Mouse (Mus musculus): ENCODE data around the gene Bcor. TPM values are rescaled to one million over a fixed set of nuclear protein-coding genes. Genes with fewer than 3 reads are reported as not detected.

Bcor gene
- polyA plus RNA-seq, 1 experiment from 2014 or later: 27.7 TPM

DNA sequence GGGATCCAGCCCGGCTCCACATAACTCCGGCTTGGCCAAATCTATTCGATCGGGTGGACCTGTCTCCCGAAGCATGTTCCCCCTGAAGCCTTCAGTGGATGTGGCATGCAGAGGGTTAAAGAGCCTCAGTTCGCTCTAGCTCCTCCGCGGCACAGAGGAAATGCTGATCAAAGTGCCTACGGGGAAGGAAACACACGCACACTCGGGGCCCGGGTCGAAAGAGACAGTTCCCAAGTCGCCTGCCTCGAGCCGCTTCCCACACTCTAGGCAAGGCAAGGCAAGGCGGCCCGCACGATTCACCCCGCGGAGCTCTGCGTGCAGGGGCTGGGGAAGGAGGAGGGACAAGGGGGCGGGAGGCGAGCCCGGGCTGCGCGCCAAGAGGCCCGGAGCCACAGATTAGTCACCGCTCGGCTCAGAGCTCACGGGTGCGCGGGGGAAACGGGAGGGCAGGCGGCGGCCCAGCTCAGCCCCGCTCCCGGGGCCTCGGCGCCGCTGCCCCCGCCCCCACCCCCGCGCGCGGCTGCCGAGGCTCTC lies 69.2 kb downstream of the Bcor start:
- Histone ChIP-seq H3K27ac (ENCODE audit: low read depth, low read length) (peak overlapping the region; percentile 86), H3K4me2 (peak overlapping the region; percentile 88), H3K27me3 (ENCODE audit: control insufficient read depth, insufficient read depth, low read length) (peaks cover 53% of the 10 kb centered on the region), H3K36me3 (ENCODE audit: control insufficient read depth, insufficient read depth, low read length) (no peaks in the 10 kb centered on the region), H3K9me3 (ENCODE audit: control insufficient read depth, low read length) (no peaks in the 10 kb centered on the region), H3K4me3 (ENCODE audit: low read depth, low read length) (peak overlapping the region; percentile 44), H3K4me1 (ENCODE audit: control insufficient read depth, insufficient read depth, low read length) (peaks cover 30% of the 10 kb centered on the region), H3K9ac (ENCODE audit: low read length) (peak overlapping the region; percentile 76)
- peak; percentile 39 for ATAC-seq (ENCODE audit: low FRiP score)
- DNase-seq (ENCODE audit: low spot score, missing footprints): peak; percentile 95
- WGBS: 3% methylated on average over 25 of the region's 47 CpGs

DNA sequence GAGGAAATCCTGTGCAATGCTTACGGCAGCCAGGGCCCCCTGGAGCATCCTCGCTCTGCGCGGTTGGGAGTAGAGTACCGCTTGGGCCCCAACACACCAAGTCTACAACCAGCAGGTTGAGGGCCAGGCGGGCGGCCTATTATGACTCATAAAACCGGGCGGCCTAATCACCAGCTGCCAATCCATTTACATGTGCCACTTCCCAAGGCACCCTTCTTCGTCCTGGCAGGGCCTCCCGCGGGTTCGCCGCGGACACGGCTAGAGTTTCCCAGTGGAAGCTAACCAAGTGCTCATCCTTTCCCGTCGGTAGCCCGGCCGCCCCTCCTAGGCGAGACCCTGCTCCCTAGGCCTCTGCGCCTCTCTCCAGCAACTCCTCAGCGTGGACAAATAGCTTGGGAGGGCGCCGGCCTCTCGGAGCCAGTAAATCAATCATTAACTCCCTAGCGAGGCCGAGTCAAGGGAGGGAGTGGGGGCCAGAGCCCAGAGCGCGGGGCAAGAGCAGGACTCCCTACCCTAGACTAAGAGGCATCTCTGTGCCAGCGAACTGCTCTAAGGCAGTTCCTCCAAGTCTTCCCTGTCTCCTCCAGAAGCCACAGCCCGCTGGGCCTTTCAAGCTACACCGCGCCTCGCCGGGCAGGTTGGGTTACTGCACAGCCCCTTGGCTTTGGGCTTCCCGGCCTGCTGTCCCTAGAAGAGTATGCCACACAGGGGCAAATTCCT lies 69.8 kb downstream of the Bcor start:
- Histone ChIP-seq H3K9me3 (ENCODE audit: control insufficient read depth, low read length) (no peaks in the 10 kb centered on the region), H3K4me1 (ENCODE audit: control insufficient read depth, insufficient read depth, low read length) (peaks cover 36% of the 10 kb centered on the region), H3K27me3 (ENCODE audit: control insufficient read depth, insufficient read depth, low read length) (peaks cover 59% of the 10 kb centered on the region), H3K36me3 (ENCODE audit: control insufficient read depth, insufficient read depth, low read length) (no peaks in the 10 kb centered on the region), H3K27ac (ENCODE audit: low read depth, low read length) (peak overlapping the region; percentile 86), H3K4me2 (peak overlapping the region; percentile 88), H3K9ac (ENCODE audit: low read length) (peak overlapping the region; percentile 76; the same call in 1 of the 2 replicates), H3K4me3 (ENCODE audit: low read depth, low read length) (peak overlapping the region; percentile 44; the same call in 1 of the 2 replicates)
- DNase-seq (ENCODE audit: low spot score, missing footprints) (peak; percentile 93), ATAC-seq (ENCODE audit: low FRiP score) (no peak)
- WGBS: 5% methylated on average over 37 of the region's 37 CpGs

DNA sequence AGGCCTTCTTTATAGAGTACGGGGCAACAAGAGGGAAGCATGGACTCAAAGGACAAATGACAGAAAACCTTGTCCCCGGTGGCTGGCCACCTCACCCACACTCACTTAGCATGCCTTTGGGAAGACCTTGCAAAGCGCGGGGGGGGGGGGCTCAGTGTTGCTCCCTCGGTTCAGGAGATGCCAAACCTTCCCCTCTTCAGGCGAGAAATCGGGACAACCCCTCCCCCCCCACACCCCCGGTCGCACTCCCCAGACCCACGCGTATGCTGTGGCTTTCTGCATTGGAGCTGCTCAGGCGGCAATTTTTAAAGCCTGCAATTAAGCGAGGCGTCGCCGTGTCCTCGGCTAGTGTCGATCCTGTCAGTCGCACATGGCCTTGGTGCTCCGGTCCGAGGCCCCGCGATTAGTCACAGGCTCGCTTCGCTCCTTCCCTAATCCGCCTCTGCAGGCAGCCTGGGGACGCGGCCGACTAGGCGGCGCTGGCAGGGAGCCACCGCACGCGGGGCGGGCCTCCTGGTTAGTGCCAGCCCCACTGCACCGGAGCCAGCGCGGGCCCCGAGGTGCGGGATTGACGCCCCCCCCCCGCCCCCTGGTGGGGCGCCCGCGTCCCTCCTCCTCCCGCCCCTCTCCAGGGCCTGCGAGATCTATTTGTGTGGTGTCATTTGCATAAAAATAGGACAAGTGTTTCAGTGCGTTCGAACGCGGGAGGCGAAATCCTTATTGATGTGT lies 70.6 kb downstream of the Bcor start:
- peaks cover 38% of the 10 kb centered on the region for H3K4me1 ChIP-seq (ENCODE audit: control insufficient read depth, insufficient read depth, low read length)
- 5% methylated on average over 47 of the region's 52 CpGs for WGBS
- peak overlapping the region; percentile 71 for H3K9ac ChIP-seq (ENCODE audit: low read length)
- no peak overlapping the region for H3K4me3 ChIP-seq (ENCODE audit: low read depth, low read length)
- H3K36me3 ChIP-seq (ENCODE audit: control insufficient read depth, insufficient read depth, low read length): no peaks in the 10 kb centered on the region
- H3K9me3 ChIP-seq (ENCODE audit: control insufficient read depth, low read length): no peaks in the 10 kb centered on the region
- H3K27ac ChIP-seq (ENCODE audit: low read depth, low read length): peak overlapping the region; percentile 86
- peak; percentile 57 for ATAC-seq (ENCODE audit: low FRiP score)
- H3K27me3 ChIP-seq (ENCODE audit: control insufficient read depth, insufficient read depth, low read length): peaks cover 67% of the 10 kb centered on the region
- peak overlapping the region; percentile 88 for H3K4me2 ChIP-seq
- DNase-seq (ENCODE audit: low spot score, missing footprints): peak; percentile 89

DNA sequence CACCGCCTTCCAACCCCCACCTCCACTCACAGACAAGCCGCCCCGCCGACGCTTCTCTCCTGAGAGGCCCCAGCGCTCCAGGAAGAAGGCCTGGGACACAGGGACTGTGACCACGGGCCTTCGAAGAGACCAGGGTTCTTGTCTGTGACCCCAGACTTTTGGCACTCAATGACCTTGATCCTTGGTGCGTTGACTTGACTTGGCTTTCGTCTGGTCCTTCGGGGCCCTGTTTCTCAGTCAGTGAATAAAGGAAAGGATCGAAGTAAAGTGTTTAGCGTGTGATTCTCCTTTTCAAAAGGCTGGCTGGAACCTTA lies 71.2 kb downstream of the Bcor start:
- 2% methylated on average over 13 of the region's 13 CpGs for WGBS
- Histone ChIP-seq H3K27ac (ENCODE audit: low read depth, low read length) (peak overlapping the region; percentile 86), H3K4me2 (peak overlapping the region; percentile 88), H3K9ac (ENCODE audit: low read length) (peak overlapping the region; percentile 71), H3K4me1 (ENCODE audit: control insufficient read depth, insufficient read depth, low read length) (peaks cover 39% of the 10 kb centered on the region), H3K27me3 (ENCODE audit: control insufficient read depth, insufficient read depth, low read length) (peaks cover 71% of the 10 kb centered on the region), H3K4me3 (ENCODE audit: low read depth, low read length) (peak overlapping the region; percentile 37), H3K36me3 (ENCODE audit: control insufficient read depth, insufficient read depth, low read length) (no peaks in the 10 kb centered on the region), H3K9me3 (ENCODE audit: control insufficient read depth, low read length) (no peaks in the 10 kb centered on the region)
- DNase-seq (ENCODE audit: low spot score, missing footprints) (peak; percentile 90), ATAC-seq (ENCODE audit: low FRiP score) (no peak)

DNA sequence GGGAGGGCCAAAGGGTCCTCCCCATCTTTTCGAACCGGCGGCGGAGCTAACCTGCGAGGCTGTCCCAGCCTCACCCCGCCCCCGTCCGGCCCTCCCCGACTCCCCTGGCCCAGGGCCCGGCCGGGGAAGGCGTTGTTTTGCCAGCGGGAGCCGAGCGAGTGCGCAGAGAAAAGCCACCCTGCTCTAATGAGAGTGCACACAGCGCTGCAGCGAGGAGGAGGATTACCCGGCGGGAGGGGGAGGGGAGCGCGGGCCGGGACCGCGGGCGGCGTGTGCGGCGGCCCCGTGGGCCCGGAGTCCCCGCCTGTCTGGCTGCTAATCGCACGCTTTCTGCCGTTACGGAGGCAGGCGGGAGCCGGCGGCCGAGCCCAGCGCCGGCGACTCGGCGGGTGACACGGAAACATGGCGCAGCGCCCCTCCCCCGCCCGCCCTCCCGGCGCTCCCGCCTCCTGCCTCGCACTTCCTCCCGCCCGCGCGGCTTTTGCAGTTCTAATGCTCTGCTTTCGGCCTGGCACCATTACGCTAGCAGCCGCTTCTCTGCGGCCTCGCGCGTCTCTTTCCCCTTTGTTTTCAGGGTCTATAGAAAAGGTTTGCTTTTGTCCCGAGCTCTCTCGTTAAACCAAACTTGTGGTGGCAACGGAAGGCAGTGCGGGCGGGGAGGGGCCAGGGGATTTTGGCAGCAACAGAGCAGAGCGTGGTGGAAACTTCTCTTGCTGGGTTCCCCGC lies 71.7 kb downstream of the Bcor start:
- Histone ChIP-seq H3K4me2 (peak overlapping the region; percentile 88), H3K36me3 (ENCODE audit: control insufficient read depth, insufficient read depth, low read length) (no peaks in the 10 kb centered on the region), H3K4me1 (ENCODE audit: control insufficient read depth, insufficient read depth, low read length) (peaks cover 43% of the 10 kb centered on the region), H3K27ac (ENCODE audit: low read depth, low read length) (peak overlapping the region; percentile 86), H3K9ac (ENCODE audit: low read length) (peak overlapping the region; percentile 71), H3K4me3 (ENCODE audit: low read depth, low read length) (peak overlapping the region; percentile 37), H3K9me3 (ENCODE audit: control insufficient read depth, low read length) (no peaks in the 10 kb centered on the region), H3K27me3 (ENCODE audit: control insufficient read depth, insufficient read depth, low read length) (peaks cover 76% of the 10 kb centered on the region)
- ATAC-seq (ENCODE audit: low FRiP score) (peak; percentile 48), DNase-seq (ENCODE audit: low spot score, missing footprints) (no peak)
- WGBS: 3% methylated on average over 37 of the region's 72 CpGs

DNA sequence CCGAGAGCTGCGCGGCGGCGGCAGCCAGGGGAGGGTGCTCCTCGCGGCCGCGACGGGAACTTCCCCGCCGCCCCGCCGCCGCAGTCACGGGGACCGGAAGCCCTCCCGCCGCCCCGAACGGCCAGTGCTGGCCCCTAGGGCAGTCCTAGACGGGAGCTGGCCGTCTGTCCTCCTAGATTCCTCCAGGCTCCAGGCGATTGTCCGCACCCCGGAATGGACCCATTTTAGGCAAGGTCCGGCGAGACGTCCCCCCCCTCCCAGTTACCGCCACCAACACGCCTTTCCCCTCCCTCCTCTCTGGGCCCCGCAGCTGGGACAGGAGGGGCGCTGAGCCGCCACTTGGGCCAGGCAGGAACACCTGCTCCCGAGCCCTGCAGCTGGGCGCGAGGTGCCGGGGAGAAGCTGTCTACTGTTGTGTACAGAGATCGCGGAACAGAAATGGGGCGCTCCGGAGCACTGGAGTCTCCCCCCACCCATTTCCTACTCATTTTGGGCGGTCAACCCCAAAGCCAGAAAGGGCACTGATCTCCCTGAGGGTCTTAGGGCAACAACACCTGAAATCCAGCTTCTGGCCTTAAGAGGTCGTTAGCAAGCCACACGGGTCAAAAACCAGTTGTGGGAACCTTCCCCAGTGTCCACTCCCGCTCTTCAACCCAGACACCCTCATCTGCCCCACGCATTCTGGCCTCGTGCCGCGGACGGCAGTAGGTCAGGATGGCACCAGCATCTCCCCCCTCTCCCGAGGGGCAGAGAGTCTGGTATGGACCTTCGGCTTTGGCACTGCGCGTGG lies 72.4 kb downstream of the Bcor start:
- H3K9ac ChIP-seq (ENCODE audit: low read length): peak overlapping the region; percentile 71
- no peaks in the 10 kb centered on the region for H3K9me3 ChIP-seq (ENCODE audit: control insufficient read depth, low read length)
- H3K27me3 ChIP-seq (ENCODE audit: control insufficient read depth, insufficient read depth, low read length): peaks cover 82% of the 10 kb centered on the region
- H3K4me1 ChIP-seq (ENCODE audit: control insufficient read depth, insufficient read depth, low read length): peaks cover 47% of the 10 kb centered on the region
- peak overlapping the region; percentile 37 for H3K4me3 ChIP-seq (ENCODE audit: low read depth, low read length)
- peak; percentile 8; the same call in 1 of the 2 replicates for ATAC-seq (ENCODE audit: low FRiP score)
- 2% methylated on average over 39 of the region's 55 CpGs for WGBS
- peak overlapping the region; percentile 88 for H3K4me2 ChIP-seq
- no peaks in the 10 kb centered on the region for H3K36me3 ChIP-seq (ENCODE audit: control insufficient read depth, insufficient read depth, low read length)
- peak; percentile 93 for DNase-seq (ENCODE audit: low spot score, missing footprints)
- peak overlapping the region; percentile 86 for H3K27ac ChIP-seq (ENCODE audit: low read depth, low read length)

DNA sequence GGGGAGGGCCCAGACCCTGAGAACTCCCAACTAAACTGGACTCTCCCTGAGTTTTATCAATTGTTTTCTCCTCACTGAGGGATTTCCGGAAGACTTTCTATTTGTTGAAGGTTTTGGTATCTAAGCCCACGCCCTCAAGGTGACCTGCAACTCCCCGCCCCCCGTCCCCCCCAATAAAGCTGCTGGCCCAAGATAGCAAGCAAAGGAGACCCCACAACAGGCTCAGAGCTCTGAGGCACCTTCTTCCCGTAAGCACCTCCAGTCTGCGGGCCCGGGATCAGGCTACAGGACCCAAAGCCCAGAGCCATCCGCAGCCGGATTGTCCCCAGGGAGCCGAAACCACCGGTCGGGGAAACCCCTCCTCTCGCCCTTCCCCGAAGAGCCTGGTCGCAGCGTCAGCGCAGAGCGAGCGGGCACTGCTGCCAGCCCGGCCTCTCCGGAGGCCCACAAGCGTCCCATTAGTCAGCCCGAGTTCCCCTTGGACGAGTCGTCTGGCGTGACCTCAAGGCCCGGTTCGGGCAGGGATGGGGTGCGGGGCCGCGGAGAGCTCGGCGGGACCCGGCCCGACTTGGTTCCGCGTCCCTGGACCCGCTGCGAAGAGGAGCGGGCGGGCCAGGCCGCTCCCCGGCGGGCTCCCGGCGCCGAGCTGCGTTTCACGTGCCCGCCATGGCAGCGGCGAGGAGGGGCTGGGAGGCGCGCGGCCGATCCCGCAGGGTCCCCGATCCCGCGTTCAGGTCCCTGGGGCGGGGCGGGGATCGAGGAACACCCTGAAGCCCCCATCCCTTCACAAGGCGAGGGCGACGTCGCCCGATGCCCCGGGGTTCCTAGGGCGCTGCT lies 73.3 kb downstream of the Bcor start:
- H3K9me3 ChIP-seq (ENCODE audit: control insufficient read depth, low read length): no peaks in the 10 kb centered on the region
- H3K4me3 ChIP-seq (ENCODE audit: low read depth, low read length): peak overlapping the region; percentile 37
- DNase-seq (ENCODE audit: low spot score, missing footprints) (peak; percentile 93), ATAC-seq (ENCODE audit: low FRiP score) (no peak)
- H3K9ac ChIP-seq (ENCODE audit: low read length): peak overlapping the region; percentile 71
- H3K36me3 ChIP-seq (ENCODE audit: control insufficient read depth, insufficient read depth, low read length): no peaks in the 10 kb centered on the region
- no peak overlapping the region; the same call in 1 of the 2 replicates for H3K27ac ChIP-seq (ENCODE audit: low read depth, low read length)
- H3K27me3 ChIP-seq (ENCODE audit: control insufficient read depth, insufficient read depth, low read length): peaks cover 82% of the 10 kb centered on the region
- H3K4me1 ChIP-seq (ENCODE audit: control insufficient read depth, insufficient read depth, low read length): peaks cover 47% of the 10 kb centered on the region
- peak overlapping the region; percentile 88 for H3K4me2 ChIP-seq
- WGBS: 2% methylated on average over 52 of the region's 70 CpGs

DNA sequence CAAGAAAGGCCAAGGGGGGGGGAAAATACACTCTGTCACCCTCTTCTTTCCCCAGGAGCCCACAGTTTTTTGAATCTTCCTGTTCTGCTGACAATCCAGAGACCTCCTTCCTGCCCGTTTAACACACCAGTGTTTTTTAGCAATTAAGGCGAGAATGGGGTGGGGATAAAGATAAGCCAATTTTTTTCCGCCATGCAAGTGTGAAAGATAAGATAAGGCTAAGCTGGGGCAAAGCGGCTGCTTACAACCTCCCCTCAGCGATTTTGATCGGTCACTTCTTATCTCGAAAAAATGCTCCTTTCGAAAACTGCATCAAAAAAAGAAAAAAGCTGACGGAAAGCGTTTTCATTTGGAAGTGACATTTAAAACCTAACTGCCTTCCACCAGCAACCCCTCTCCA lies 74.2 kb downstream of the Bcor start:
- DNase-seq (ENCODE audit: low spot score, missing footprints): peak; percentile 88
- peaks cover 83% of the 10 kb centered on the region for H3K27me3 ChIP-seq (ENCODE audit: control insufficient read depth, insufficient read depth, low read length)
- H3K9ac ChIP-seq (ENCODE audit: low read length): no peak overlapping the region
- H3K36me3 ChIP-seq (ENCODE audit: control insufficient read depth, insufficient read depth, low read length): no peaks in the 10 kb centered on the region
- H3K9me3 ChIP-seq (ENCODE audit: control insufficient read depth, low read length): no peaks in the 10 kb centered on the region
- ATAC-seq (ENCODE audit: low FRiP score): no peak
- H3K4me1 ChIP-seq (ENCODE audit: control insufficient read depth, insufficient read depth, low read length): peaks cover 55% of the 10 kb centered on the region
- H3K4me3 ChIP-seq (ENCODE audit: low read depth, low read length): no peak overlapping the region
- H3K27ac ChIP-seq (ENCODE audit: low read depth, low read length): no peak overlapping the region
- WGBS: 8% methylated on average over 10 of the region's 10 CpGs
- H3K4me2 ChIP-seq: peak overlapping the region; percentile 7; the same call in 1 of the 2 replicates
